Mouse (Mus musculus) cerebellum, postnatal 10 days (tissue): Measurements from ENCODE around the gene Mgrn1.
A peak's percentile ranks its signal among the peaks of the same experiment; 100 is the strongest.

Source experiments
- DNase-seq, 2 experiments: peaks; one replicate each; pipeline ENCODE4 v3.0.0; 2021; ENCODE audit warnings: mixed read lengths in 2 of 2

Mgrn1 gene

DNA sequence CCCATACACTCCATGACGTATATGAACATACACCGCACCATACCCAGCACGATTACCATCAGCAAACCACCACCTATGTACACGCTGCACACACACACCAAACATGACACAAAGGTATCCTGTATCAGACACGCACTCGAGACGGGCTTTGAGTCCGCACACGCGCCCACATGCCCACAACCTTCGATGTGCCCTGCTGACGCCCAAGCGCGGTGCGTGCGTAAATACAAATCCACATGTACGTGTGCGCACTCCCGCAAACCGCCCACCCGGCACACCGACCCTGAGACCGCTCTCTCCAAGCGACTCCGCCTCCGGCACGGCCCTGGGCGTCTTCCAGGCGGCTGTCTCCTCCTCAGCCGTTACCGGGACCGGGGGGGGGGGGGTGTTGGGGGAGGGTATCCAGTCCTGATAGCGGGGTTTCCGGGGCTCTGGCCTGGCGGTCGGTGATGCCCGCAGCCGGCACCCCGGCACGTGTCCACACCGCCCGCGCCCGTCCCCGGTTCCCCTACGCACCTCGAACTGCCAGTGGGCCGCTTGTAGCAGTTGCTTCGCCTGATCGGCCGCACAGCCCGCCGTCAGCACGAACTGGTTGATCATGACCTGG lies 6.8 kb upstream of the Mgrn1 start:
- peak; percentile 78 to 79 for DNase-seq

- peak; percentile 93 to 95 for DNase-seq
Observed at GRCm38 (mm10) chr16:4879708-4880124, 6.3 kb upstream of the Mgrn1 start.

DNA sequence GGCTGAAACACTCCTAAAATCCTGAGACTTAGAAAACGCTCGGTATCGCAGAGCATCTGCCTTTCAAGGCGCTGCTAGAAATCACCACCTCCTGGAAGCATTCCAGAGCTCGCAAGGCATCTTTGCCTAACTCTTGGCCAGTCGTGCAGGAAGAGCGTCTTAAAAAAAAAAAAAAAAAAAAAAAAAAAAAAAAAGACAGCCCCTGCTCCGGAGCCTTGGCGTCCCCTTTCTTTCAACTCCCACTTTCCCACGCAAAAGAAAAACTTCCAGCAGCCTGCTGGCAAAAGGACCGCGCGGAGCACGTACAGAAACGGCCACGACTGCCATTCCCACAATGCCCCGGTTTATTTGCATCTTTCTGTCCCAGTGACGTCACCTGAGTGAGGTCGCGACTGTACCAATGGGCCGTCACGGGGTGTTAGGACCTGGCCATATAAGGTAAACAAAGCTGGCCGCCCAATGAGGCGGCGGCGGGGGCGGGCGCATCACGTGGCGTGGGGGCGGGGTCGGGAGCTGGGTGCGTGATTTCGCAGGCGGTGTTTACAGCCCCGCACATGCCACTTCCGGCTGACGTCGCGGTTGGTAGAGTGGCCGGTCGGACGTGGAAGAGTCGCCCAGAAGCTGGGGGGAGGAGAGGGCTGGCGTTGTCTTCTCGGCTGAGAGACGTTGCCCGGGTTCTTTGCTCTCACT lies 5.8 kb upstream of the Mgrn1 start, which contains the start of gene Ubald1:
Gene Ubald1, minus strand, starts transcription at position 180 of the 690 bp plus-strand sequence.
- peak; percentile 100 for DNase-seq

- DNase-seq: peak in 1 of 2 experiments; percentile 42
Observed at GRCm38 (mm10) chr16:4881400-4882351, 4.4 kb upstream of the Mgrn1 start.

GRCm38 (mm10) chr16:4884930-4885329 lies 1.1 kb upstream of the Mgrn1 start:
- no peak for DNase-seq

DNA sequence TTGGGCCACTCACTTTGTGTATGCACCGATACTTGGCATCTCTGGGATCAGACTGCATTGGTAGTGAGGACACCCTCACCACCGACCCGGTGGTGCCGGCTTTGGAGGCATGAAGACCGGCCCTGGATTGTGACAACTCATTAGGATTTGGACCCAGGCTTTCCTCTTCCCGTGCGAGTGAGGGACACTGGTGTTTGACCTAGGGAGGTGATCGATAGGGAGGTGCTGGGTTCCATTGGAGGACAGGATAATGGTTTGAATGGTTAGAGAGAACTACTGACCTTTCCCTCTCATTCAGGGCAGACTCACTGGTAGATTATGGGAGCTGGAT lies 606 bp downstream of the Mgrn1 start:
- no peak for DNase-seq

GRCm38 (mm10) chr16:4890201-4890709 lies 4.2 kb downstream of the Mgrn1 start:
- DNase-seq: no peak

DNA sequence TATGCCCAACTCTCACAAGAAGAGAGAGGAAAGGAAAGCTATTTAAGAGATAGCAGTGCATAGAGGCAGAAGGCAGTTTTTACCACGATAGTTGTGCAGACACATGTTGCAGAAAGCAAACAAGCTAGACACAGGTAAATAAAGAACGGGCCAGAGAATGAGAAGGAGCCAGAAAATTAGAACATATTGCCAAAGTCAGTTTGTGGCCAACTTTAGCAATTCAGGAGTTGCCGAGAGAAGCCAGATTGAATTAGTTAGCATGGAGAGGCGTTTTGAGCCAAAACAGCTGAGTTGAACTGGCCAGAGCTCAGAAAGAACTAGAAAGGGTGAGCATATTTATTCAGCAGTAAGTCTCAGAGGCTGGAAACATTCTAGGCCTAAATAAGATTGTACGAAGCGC lies 6.1 kb downstream of the Mgrn1 start:
- DNase-seq: no peak

DNA sequence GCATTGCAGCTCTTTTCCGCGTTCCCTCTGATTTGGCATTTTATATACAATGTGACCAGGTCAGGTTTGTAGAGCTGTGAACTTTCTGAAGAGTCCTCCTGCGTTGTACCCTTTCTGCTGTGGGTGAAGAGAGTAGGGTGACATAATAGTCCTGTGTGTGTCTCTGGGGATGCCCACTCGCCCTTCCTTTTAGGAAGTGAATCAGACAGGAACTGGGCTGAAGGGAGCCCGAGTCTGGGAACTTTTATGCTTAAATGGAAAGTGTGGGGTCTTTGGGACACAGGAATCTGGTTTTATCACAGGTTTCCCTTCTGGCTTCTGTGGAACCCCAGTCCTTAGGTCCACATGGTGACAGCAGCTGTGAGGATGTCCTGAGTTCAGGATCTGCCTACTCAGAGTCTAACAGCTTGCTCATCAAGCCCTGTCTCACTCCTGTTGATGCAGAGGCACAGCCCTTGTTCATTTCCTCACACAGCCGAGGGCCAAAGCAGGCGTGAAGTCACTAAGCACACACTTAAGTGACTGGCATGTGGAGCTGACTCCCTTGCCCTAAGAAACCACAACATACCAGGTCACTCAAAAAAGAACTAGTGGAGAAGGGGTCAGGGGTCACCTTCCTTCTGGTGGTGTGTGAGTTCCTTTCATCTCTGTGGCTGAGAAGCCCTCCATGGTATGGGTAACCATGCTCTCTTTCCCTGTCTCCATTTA lies 8.3 kb downstream of the Mgrn1 start:
- no peak for DNase-seq

GRCm38 (mm10) chr16:4896249-4897027 lies 10.4 kb downstream of the Mgrn1 start:
- DNase-seq: no peak

- no peak for DNase-seq
Observed at GRCm38 (mm10) chr16:4897146-4897730, 11.2 kb downstream of the Mgrn1 start.

- DNase-seq: peak in 1 of 2 experiments; percentile 22
Observed at GRCm38 (mm10) chr16:4898881-4899280, 12.8 kb downstream of the Mgrn1 start.

- DNase-seq: no peak
Observed at GRCm38 (mm10) chr16:4899711-4900110, 13.7 kb downstream of the Mgrn1 start.

DNA sequence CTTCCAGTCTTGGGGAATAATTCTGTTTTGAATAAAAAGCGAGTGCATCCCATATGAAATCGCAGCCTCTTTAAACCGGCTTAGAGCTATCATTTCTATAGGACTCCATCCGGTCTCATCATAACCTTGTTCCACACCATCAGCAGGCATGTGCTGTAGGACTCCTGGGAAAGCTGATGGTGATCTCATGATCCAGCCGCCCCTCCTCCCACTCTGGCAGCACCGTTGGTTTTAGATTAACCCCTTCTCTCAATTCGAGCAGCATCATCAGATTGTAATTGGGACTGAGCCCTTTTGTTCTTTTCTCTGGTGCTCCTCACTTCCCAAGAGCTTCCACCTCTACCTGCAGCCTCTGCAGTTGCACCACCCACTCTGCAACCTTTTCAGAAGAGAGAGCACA lies 15.1 kb downstream of the Mgrn1 start:
- peak in 1 of 2 experiments; percentile 25 for DNase-seq

- DNase-seq: no peak
Observed at GRCm38 (mm10) chr16:4902390-4902789, 16.3 kb downstream of the Mgrn1 start.

DNA sequence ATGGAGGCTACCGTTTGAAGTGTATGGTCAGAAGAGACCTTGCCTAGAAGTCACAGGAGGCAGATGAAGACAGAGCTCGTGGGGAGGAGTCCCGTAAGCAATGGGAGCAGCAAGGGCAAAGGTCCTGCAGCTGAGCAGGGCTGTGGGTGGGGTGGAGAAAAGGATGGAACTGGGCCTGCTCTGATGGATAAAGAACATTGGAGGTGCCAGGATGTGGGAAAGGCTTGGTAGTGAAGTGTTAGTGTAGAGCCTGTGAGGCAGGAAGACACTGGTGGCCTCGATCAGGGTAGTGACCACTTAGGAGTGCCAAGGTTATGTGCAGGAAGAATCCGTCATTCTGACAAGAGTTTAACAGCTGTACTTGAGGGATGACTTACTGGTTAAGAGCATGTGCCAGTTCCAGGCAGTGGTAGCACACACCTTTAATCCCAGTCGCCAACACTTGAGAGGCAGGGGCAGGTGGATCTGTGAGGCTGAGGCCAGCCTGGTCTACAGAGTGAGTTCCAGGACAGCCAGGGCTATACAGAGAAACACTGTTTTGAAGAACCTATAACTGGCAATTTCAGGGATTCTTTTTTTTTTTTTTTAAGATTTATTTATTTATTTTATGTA lies 17.5 kb downstream of the Mgrn1 start:
- DNase-seq: no peak

GRCm38 (mm10) chr16:4904878-4905277 lies 18.8 kb downstream of the Mgrn1 start:
- no peak for DNase-seq

DNA sequence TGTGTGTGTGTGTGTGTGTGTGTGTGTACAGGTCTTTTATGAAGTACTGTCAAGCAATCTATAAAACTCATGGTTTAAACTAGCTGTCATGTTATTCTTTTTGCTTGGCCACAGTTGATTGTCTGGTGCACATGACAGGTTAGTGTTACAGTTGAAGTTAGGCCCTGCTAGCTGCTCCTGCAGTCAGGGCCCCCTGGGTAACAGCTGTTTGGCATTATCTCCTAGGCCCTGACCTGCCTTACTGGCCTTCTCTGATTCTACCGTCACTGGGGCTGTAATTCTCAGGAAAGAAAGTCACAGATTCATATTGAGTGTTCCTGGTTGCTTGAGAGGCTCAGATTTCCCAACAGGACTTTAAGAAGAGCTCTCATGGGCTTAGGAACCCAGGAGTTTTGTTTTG lies 19.5 kb downstream of the Mgrn1 start:
- DNase-seq: no peak

- no peak for DNase-seq
Observed at GRCm38 (mm10) chr16:4906559-4906958, 20.5 kb downstream of the Mgrn1 start.

DNA sequence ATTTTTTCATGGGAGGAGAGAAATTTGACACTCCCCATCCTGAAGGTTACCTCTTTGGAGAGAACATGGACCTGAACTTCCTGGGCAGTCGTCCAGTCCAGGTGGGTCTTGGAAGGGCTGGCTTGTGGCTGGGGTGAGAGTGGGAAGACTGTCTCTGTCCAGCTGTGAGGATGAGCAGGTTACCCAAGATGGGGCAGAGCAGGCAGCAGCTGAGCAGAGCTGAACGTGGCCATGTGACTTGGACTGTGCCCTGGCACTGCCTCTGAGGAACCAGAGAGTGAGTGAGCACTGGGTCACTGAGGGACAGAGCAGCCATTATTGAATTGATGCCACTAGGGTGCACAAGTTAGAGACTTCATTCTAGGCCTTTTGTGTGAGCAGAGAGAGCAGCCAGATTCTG lies 21.3 kb downstream of the Mgrn1 start:
- peak in 1 of 2 experiments; percentile 22 for DNase-seq

DNA sequence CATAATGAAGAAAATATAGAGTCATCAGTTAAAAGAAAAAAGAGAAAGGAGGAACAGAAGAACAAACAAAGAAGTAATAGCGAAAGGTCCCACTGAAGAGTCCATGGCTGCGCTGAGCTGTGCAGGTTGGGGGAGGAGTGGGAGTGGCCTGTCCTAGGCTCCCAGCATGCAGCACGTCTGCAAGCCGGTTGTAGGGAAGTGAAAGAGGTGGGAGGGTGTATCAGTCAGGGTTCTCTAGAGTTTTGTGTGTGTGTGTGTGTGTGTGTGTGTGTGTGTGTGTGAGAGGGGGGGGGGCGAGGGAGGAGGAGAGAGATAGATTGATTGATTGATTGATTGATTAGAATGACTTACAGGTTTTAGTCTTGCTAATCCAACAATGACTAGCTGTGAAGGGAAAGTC lies 21.9 kb downstream of the Mgrn1 start:
- DNase-seq: no peak
